Mouse (Mus musculus): ENCODE results near the gene Sorbs1. TPM values are rescaled to one million over a fixed set of nuclear protein-coding genes. Genes with fewer than 3 reads are reported as not detected.

Sorbs1 gene
- total and polyA plus RNA-seq, 3 experiments = 2.1 to 6.2 (median 3.6) TPM

GRCm38 (mm10) chr19:40490765-40491164 is 22.8 kb downstream of the Sorbs1 start:
- H3K27ac ChIP-seq (ENCODE audit: insufficient read depth, low read depth) = no peak overlapping the region
- no peaks in the 10 kb centered on the region; a peak in 1 of 4 replicates for H3K4me1 ChIP-seq (ENCODE audit: control insufficient read depth in 1 of 2, insufficient read depth in 2 of 2)
- in situ Hi-C loops (cut with MboI; ENCODE audit: low pct_ligation_motif_present, low pct_unique_long_range_greater_than_20kb, low sequenced_read_pairs) = no loop called here
- no peak overlapping the region for H3K4me3 ChIP-seq (replicated peaks in 1 of 3; ENCODE audit: low read depth in 2 of 3, low read length in 2 of 3, poor library complexity in 1 of 3)
- no peak overlapping the region for H3K4me2 ChIP-seq (ENCODE audit: insufficient read depth, low read depth, poor library complexity, severe bottlenecking)
- DNase-seq (ENCODE audit: extremely low read depth) = no peak
- H3K27me3 ChIP-seq (replicated peaks) = no peaks in the 10 kb centered on the region
- H3K9ac ChIP-seq (ENCODE audit: insufficient read depth, low read depth) = no peak overlapping the region
- no peaks in the 10 kb centered on the region for H3K36me3 ChIP-seq (replicated peaks in 1 of 2; ENCODE audit: control insufficient read depth in 1 of 2, insufficient read depth in 1 of 2, low read length in 1 of 2)
- dilution Hi-C loops (cut with MboI; ENCODE audit: extremely low pct_ligation_motif_present, extremely low pct_unique_long_range_greater_than_20kb, low sequenced_read_pairs) = no loop called here
- no peak for TF ChIP-seq MAX (IDR thresholded peaks at IDR 0.05; ENCODE audit: low read length)
- no peak for TF ChIP-seq HCFC1 (IDR thresholded peaks at IDR 0.05; ENCODE audit: low read depth, low read length)
- no peak for TF ChIP-seq ZMIZ1 (IDR thresholded peaks at IDR 0.05; ENCODE audit: low read depth, low read length)
- TF ChIP-seq EP300 (IDR thresholded peaks at IDR 0.05; ENCODE audit: low read length) = no peak
- no peak for TF ChIP-seq ZKSCAN1 (IDR thresholded peaks at IDR 0.05; ENCODE audit: borderline replicate concordance, low read depth, low read length)
- TF ChIP-seq POLR2A (IDR thresholded peaks at IDR 0.05; ENCODE audit: low read depth, low read length) = no peak
- no peaks in the 10 kb centered on the region for H3K9me3 ChIP-seq (replicated peaks; ENCODE audit: low read length)
- no peaks in the 10 kb centered on the region for H3K79me2 ChIP-seq (replicated peaks; ENCODE audit: control insufficient read depth, extremely low read depth, insufficient read depth, poor library complexity, severe bottlenecking)

GRCm38 (mm10) chr19:40489633-40490032 is 23.9 kb downstream of the Sorbs1 start:
- Histone ChIP-seq H3K79me2 (replicated peaks; ENCODE audit: control insufficient read depth, extremely low read depth, insufficient read depth, poor library complexity, severe bottlenecking) (no peaks in the 10 kb centered on the region), H3K9ac (ENCODE audit: insufficient read depth, low read depth) (no peak overlapping the region), H3K4me1 (ENCODE audit: control insufficient read depth in 1 of 2, insufficient read depth in 2 of 2) (no peaks in the 10 kb centered on the region), H3K27ac (ENCODE audit: insufficient read depth, low read depth) (no peak overlapping the region), H3K36me3 (replicated peaks in 1 of 2; ENCODE audit: control insufficient read depth in 1 of 2, insufficient read depth in 1 of 2, low read length in 1 of 2) (no peaks in the 10 kb centered on the region), H3K4me3 (replicated peaks in 1 of 3; ENCODE audit: low read depth in 2 of 3, low read length in 2 of 3, poor library complexity in 1 of 3) (no peak overlapping the region), H3K4me2 (ENCODE audit: insufficient read depth, low read depth, poor library complexity, severe bottlenecking) (no peak overlapping the region), H3K9me3 (replicated peaks; ENCODE audit: low read length) (no peaks in the 10 kb centered on the region), H3K27me3 (replicated peaks) (no peaks in the 10 kb centered on the region)
- DNase-seq (ENCODE audit: extremely low read depth) = no peak
- TF ChIP-seq E2F4 (IDR thresholded peaks at IDR 0.05; ENCODE audit: insufficient replicate concordance, low read depth, low read length) = no peak
- no peak for TF ChIP-seq UBTF (IDR thresholded peaks at IDR 0.05; ENCODE audit: low read depth, low read length)
- TF ChIP-seq TCF12 (IDR thresholded peaks at IDR 0.05; ENCODE audit: low read depth, low read length) = no peak
- no peak for TF ChIP-seq ETS1 (conservative IDR thresholded peaks at IDR 0.05; ENCODE audit: low read depth, low read length)
- TF ChIP-seq RAD21 (IDR thresholded peaks at IDR 0.05; ENCODE audit: low read depth, low read length) = no peak
- TF ChIP-seq PAX5 (IDR thresholded peaks at IDR 0.05; ENCODE audit: low read length) = no peak
- dilution Hi-C loops (cut with MboI; ENCODE audit: extremely low pct_ligation_motif_present, extremely low pct_unique_long_range_greater_than_20kb, low sequenced_read_pairs) (no loop called here), in situ Hi-C loops (cut with MboI; ENCODE audit: low pct_ligation_motif_present, low pct_unique_long_range_greater_than_20kb, low sequenced_read_pairs) (no loop called here)

- Histone ChIP-seq H3K27ac (ENCODE audit: insufficient read depth, low read depth) (no peak overlapping the region), H3K4me2 (ENCODE audit: insufficient read depth, low read depth, poor library complexity, severe bottlenecking) (no peak overlapping the region), H3K4me1 (ENCODE audit: control insufficient read depth in 1 of 2, insufficient read depth in 2 of 2) (no peaks in the 10 kb centered on the region), H3K27me3 (replicated peaks) (no peaks in the 10 kb centered on the region), H3K4me3 (replicated peaks in 1 of 3; ENCODE audit: low read depth in 2 of 3, low read length in 2 of 3, poor library complexity in 1 of 3) (no peak overlapping the region), H3K9me3 (replicated peaks; ENCODE audit: low read length) (peaks cover 3% of the 10 kb centered on the region), H3K36me3 (replicated peaks in 1 of 2; ENCODE audit: control insufficient read depth in 1 of 2, insufficient read depth in 1 of 2, low read length in 1 of 2) (no peaks in the 10 kb centered on the region), H3K9ac (ENCODE audit: insufficient read depth, low read depth) (no peak overlapping the region), H3K79me2 (replicated peaks; ENCODE audit: control insufficient read depth, extremely low read depth, insufficient read depth, poor library complexity, severe bottlenecking) (no peaks in the 10 kb centered on the region)
- no peak for DNase-seq (ENCODE audit: extremely low read depth)
- TF ChIP-seq CHD1 (IDR thresholded peaks at IDR 0.05; ENCODE audit: low read depth, low read length) (no peak), JUN (IDR thresholded peaks at IDR 0.05; ENCODE audit: insufficient read depth, low read depth, low read length) (no peak), ETS1 (conservative IDR thresholded peaks at IDR 0.05; ENCODE audit: low read depth, low read length) (no peak), RCOR1 (conservative IDR thresholded peaks at IDR 0.05; ENCODE audit: low read depth, low read length) (no peak), ZMIZ1 (IDR thresholded peaks at IDR 0.05; ENCODE audit: low read depth, low read length) (no peak), SMC3 (IDR thresholded peaks at IDR 0.05; ENCODE audit: low read depth, low read length) (no peak), TBP (conservative IDR thresholded peaks at IDR 0.05; ENCODE audit: low read depth, low read length) (no peak), MAX (IDR thresholded peaks at IDR 0.05; ENCODE audit: low read length) (no peak), ZNF384 (IDR thresholded peaks at IDR 0.05; ENCODE audit: low read depth, low read length) (no peak), KAT2A (IDR thresholded peaks at IDR 0.05; ENCODE audit: insufficient replicate concordance, low read length) (no peak), ELF1 (IDR thresholded peaks at IDR 0.05; ENCODE audit: low read depth, low read length) (no peak), CTCF (conservative IDR thresholded peaks at IDR 0.05 in 1 of 2, IDR thresholded peaks at IDR 0.05 in 1 of 2; ENCODE audit: low read depth in 2 of 2, low read length in 2 of 2) (no peak), EP300 (IDR thresholded peaks at IDR 0.05; ENCODE audit: low read length) (no peak), TCF12 (IDR thresholded peaks at IDR 0.05; ENCODE audit: low read depth, low read length) (no peak), MEF2A (IDR thresholded peaks at IDR 0.05; ENCODE audit: borderline replicate concordance, low read depth, low read length) (no peak), MYC (IDR thresholded peaks at IDR 0.05; ENCODE audit: low read depth, low read length) (no peak), NELFE (IDR thresholded peaks at IDR 0.05; ENCODE audit: low read depth, low read length) (no peak), PAX5 (IDR thresholded peaks at IDR 0.05; ENCODE audit: low read length) (no peak)
- dilution Hi-C loops (cut with MboI; ENCODE audit: extremely low pct_ligation_motif_present, extremely low pct_unique_long_range_greater_than_20kb, low sequenced_read_pairs) = no loop called here
- in situ Hi-C loops (cut with MboI; ENCODE audit: low pct_ligation_motif_present, low pct_unique_long_range_greater_than_20kb, low sequenced_read_pairs) = no loop called here
These were observed 24.6 kb downstream of the Sorbs1 start for GRCm38 (mm10) chr19:40488853-40489454.

Measured in CH12.LX (cell line).